Mouse (Mus musculus): Measurements from ENCODE around the gene Cass4. TPM values are rescaled to one million over a fixed set of nuclear protein-coding genes. Genes with fewer than 3 reads are reported as not detected.

Gene Cass4
- polyA plus RNA-seq, 1 experiment from 2014 or later = 0.33 TPM

- Histone ChIP-seq H3K36me3 (no peaks in the 10 kb centered on the region), H3K9ac (no peak overlapping the region), H3K9me3 (no peaks in the 10 kb centered on the region), H3K27me3 (no peaks in the 10 kb centered on the region), H3K4me1 (no peaks in the 10 kb centered on the region; the same call in 1 of the 2 replicates), H3K4me3 (no peak overlapping the region), H3K27ac (no peak overlapping the region), H3K4me2 (no peak overlapping the region)
- WGBS = 55% methylated on average over 2 of the region's 2 CpGs
- ATAC-seq (ENCODE audit: insufficient number of reproducible peaks, low FRiP score, low TSS enrichment, low read depth) = no peak
Measured at GRCm38 (mm10) chr2:172394052-172394392, 428 bp downstream of the Cass4 start.

GRCm38 (mm10) chr2:172394671-172395070 is 1.1 kb downstream of the Cass4 start:
- Histone ChIP-seq H3K4me3 (no peak overlapping the region), H3K9me3 (no peaks in the 10 kb centered on the region), H3K4me2 (no peak overlapping the region), H3K4me1 (no peaks in the 10 kb centered on the region; the same call in 1 of the 2 replicates), H3K9ac (no peak overlapping the region), H3K27ac (no peak overlapping the region), H3K27me3 (no peaks in the 10 kb centered on the region), H3K36me3 (no peaks in the 10 kb centered on the region)
- WGBS = 79% methylated on average over 4 of the region's 4 CpGs
- no peak for ATAC-seq (ENCODE audit: insufficient number of reproducible peaks, low FRiP score, low TSS enrichment, low read depth)

- Histone ChIP-seq H3K9me3 (no peaks in the 10 kb centered on the region), H3K36me3 (no peaks in the 10 kb centered on the region), H3K4me3 (no peak overlapping the region), H3K4me2 (no peak overlapping the region), H3K4me1 (no peaks in the 10 kb centered on the region; the same call in 1 of the 2 replicates), H3K27ac (no peak overlapping the region), H3K27me3 (no peaks in the 10 kb centered on the region), H3K9ac (no peak overlapping the region)
- no peak for ATAC-seq (ENCODE audit: insufficient number of reproducible peaks, low FRiP score, low TSS enrichment, low read depth)
- WGBS = 41% methylated on average over 9 of the region's 9 CpGs
Measured at GRCm38 (mm10) chr2:172395961-172396360, 2.4 kb downstream of the Cass4 start.

- Histone ChIP-seq H3K4me1 (no peaks in the 10 kb centered on the region; the same call in 1 of the 2 replicates), H3K4me3 (no peak overlapping the region), H3K4me2 (no peak overlapping the region), H3K36me3 (no peaks in the 10 kb centered on the region), H3K27me3 (no peaks in the 10 kb centered on the region), H3K9ac (no peak overlapping the region), H3K27ac (no peak overlapping the region), H3K9me3 (no peaks in the 10 kb centered on the region)
- WGBS = 50% methylated on average over 9 of the region's 9 CpGs
- ATAC-seq (ENCODE audit: insufficient number of reproducible peaks, low FRiP score, low TSS enrichment, low read depth) = no peak
Measured at GRCm38 (mm10) chr2:172399901-172400300, 6.3 kb downstream of the Cass4 start.

- no peak for ATAC-seq (ENCODE audit: insufficient number of reproducible peaks, low FRiP score, low TSS enrichment, low read depth)
- Histone ChIP-seq H3K4me1 (no peaks in the 10 kb centered on the region), H3K27ac (no peak overlapping the region), H3K4me3 (no peak overlapping the region), H3K27me3 (no peaks in the 10 kb centered on the region), H3K9me3 (no peaks in the 10 kb centered on the region), H3K36me3 (no peaks in the 10 kb centered on the region), H3K4me2 (no peak overlapping the region), H3K9ac (no peak overlapping the region)
- 65% methylated on average over 13 of the region's 13 CpGs for WGBS
Measured at GRCm38 (mm10) chr2:172401116-172401825, 7.7 kb downstream of the Cass4 start.

GRCm38 (mm10) chr2:172404239-172404638 is 10.6 kb downstream of the Cass4 start:
- 64% methylated on average over 7 of the region's 7 CpGs for WGBS
- Histone ChIP-seq H3K27me3 (no peaks in the 10 kb centered on the region), H3K4me1 (no peaks in the 10 kb centered on the region), H3K36me3 (no peaks in the 10 kb centered on the region), H3K4me2 (no peak overlapping the region), H3K9me3 (no peaks in the 10 kb centered on the region), H3K4me3 (no peak overlapping the region), H3K9ac (no peak overlapping the region), H3K27ac (no peak overlapping the region)
- ATAC-seq (ENCODE audit: insufficient number of reproducible peaks, low FRiP score, low TSS enrichment, low read depth) = no peak

GRCm38 (mm10) chr2:172405011-172405410 is 11.4 kb downstream of the Cass4 start:
- no peak overlapping the region for H3K27ac ChIP-seq
- H3K9me3 ChIP-seq = no peaks in the 10 kb centered on the region
- H3K4me1 ChIP-seq = no peaks in the 10 kb centered on the region
- no peak overlapping the region for H3K4me2 ChIP-seq
- WGBS = 63% methylated on average over 3 of the region's 3 CpGs
- no peak for ATAC-seq (ENCODE audit: insufficient number of reproducible peaks, low FRiP score, low TSS enrichment, low read depth)
- no peaks in the 10 kb centered on the region for H3K36me3 ChIP-seq
- H3K9ac ChIP-seq = no peak overlapping the region
- no peaks in the 10 kb centered on the region for H3K27me3 ChIP-seq
- H3K4me3 ChIP-seq = no peak overlapping the region

GRCm38 (mm10) chr2:172406173-172406572 is 12.6 kb downstream of the Cass4 start:
- H3K36me3 ChIP-seq = no peaks in the 10 kb centered on the region
- no peak overlapping the region for H3K27ac ChIP-seq
- H3K4me3 ChIP-seq = no peak overlapping the region
- ATAC-seq (ENCODE audit: insufficient number of reproducible peaks, low FRiP score, low TSS enrichment, low read depth) = no peak
- no peaks in the 10 kb centered on the region for H3K9me3 ChIP-seq
- 74% methylated on average over 4 of the region's 4 CpGs for WGBS
- H3K27me3 ChIP-seq = no peaks in the 10 kb centered on the region
- H3K4me2 ChIP-seq = no peak overlapping the region
- no peak overlapping the region for H3K9ac ChIP-seq
- H3K4me1 ChIP-seq = no peaks in the 10 kb centered on the region

GRCm38 (mm10) chr2:172407499-172407898 is 13.9 kb downstream of the Cass4 start:
- 79% methylated on average over 2 of the region's 2 CpGs for WGBS
- ATAC-seq (ENCODE audit: insufficient number of reproducible peaks, low FRiP score, low TSS enrichment, low read depth) = no peak

GRCm38 (mm10) chr2:172410686-172411085 is 17.1 kb downstream of the Cass4 start:
- Histone ChIP-seq H3K4me3 (no peak overlapping the region), H3K36me3 (no peaks in the 10 kb centered on the region), H3K27me3 (no peaks in the 10 kb centered on the region), H3K9ac (no peak overlapping the region), H3K4me1 (0 out of 2 replicates have a peak, but pooled peaks cover 2% of the 10 kb centered on the region), H3K4me2 (no peak overlapping the region), H3K27ac (no peak overlapping the region), H3K9me3 (no peaks in the 10 kb centered on the region)
- 60% methylated on average over 2 of the region's 2 CpGs for WGBS
- ATAC-seq (ENCODE audit: insufficient number of reproducible peaks, low FRiP score, low TSS enrichment, low read depth) = no peak

More at GRCm38 (mm10) chr2:172407499-172407898, 13.9 kb downstream of the Cass4 start:
- no peaks in the 10 kb centered on the region for H3K27me3 ChIP-seq
- no peaks in the 10 kb centered on the region for H3K4me1 ChIP-seq
- H3K9ac ChIP-seq = no peak overlapping the region
- no peaks in the 10 kb centered on the region for H3K36me3 ChIP-seq
- no peak overlapping the region for H3K27ac ChIP-seq
- no peak overlapping the region for H3K4me2 ChIP-seq
- H3K9me3 ChIP-seq = no peaks in the 10 kb centered on the region
- H3K4me3 ChIP-seq = no peak overlapping the region

GRCm38 (mm10) chr2:172411091-172411490 is 17.5 kb downstream of the Cass4 start:
- 58% methylated on average over 11 of the region's 11 CpGs for WGBS
- H3K4me2 ChIP-seq = no peak overlapping the region
- peak; percentile 31; the same call in 1 of the 2 replicates for ATAC-seq (ENCODE audit: insufficient number of reproducible peaks, low FRiP score, low TSS enrichment, low read depth)
- no peak overlapping the region for H3K27ac ChIP-seq
- H3K27me3 ChIP-seq = no peaks in the 10 kb centered on the region
- no peaks in the 10 kb centered on the region for H3K9me3 ChIP-seq
- H3K9ac ChIP-seq = no peak overlapping the region
- no peaks in the 10 kb centered on the region for H3K36me3 ChIP-seq
- no peak overlapping the region for H3K4me3 ChIP-seq
- 0 out of 2 replicates have a peak, but pooled peaks cover 2% of the 10 kb centered on the region for H3K4me1 ChIP-seq

GRCm38 (mm10) chr2:172412454-172412853 is 18.9 kb downstream of the Cass4 start:
- H3K4me1 ChIP-seq = 0 out of 2 replicates have a peak, but pooled peaks cover 2% of the 10 kb centered on the region
- no peak overlapping the region for H3K4me2 ChIP-seq
- no peak; the same call in 1 of the 2 replicates for ATAC-seq (ENCODE audit: insufficient number of reproducible peaks, low FRiP score, low TSS enrichment, low read depth)
- no peak overlapping the region for H3K4me3 ChIP-seq
- H3K27me3 ChIP-seq = no peaks in the 10 kb centered on the region
- no peak overlapping the region for H3K9ac ChIP-seq
- H3K9me3 ChIP-seq = no peaks in the 10 kb centered on the region
- 8% methylated on average over 9 of the region's 9 CpGs for WGBS
- H3K27ac ChIP-seq = no peak overlapping the region
- no peaks in the 10 kb centered on the region for H3K36me3 ChIP-seq

Data from limb, embryonic 15.5 days (tissue).